ENCODE assay signal across 1 mouse cellular context in the genomic region with DNA sequence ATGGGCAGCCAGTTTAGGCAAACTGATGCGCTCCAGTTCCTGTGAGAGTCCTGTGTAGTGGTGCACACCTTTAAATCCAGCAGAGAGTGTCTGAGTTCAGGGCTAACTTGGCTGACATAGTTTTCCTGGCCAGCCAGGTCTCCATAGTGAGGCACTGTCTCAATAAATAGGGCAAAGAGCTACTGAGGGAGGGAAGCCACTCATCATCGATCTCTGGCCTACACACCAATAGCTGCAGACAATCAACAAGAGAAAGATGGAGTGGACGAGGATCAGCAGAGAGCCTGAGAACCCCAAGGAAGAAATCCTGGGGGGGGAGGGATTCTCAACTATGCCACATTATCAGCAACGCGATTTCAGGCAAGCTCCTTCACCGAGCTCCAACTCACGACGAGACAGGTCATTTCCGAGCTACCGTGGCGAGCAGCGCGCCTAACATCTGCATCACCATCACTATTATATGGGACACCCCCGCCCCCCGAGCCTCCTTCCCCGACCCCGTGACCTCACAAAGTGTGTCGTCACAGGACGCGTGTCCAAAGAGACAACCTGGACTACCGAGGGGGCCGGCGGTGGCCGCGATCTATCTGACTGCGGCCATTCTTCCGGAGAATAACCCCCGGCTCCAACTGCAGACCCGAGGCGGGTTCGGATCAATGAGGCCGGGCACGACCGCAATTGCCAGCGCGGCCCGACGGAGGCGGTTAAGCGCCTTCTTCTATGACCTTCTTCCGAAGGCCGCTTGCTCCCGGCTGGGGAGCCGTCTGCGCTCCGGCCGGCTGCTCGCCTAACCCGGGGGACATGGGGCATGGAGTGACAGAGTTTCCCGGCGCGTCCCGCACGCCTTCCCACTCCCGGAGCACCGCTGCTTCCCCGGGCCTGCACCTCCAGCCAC.
TF ChIP-seq lines count a peak whose summit lies in the region.

No protein-coding gene starts in this region.

TF ChIP-seq in MEL, 35 proteins besides CTCF, POLR2A, EP300 and RAD21:
- no peak for TF ChIP-seq USF2 (IDR thresholded peaks at IDR 0.05; ENCODE audit: borderline replicate concordance in 1 of 2, insufficient read depth in 1 of 2, low read depth in 1 of 2, low read length in 2 of 2)
- peak; percentile 70 for TF ChIP-seq USF1 (IDR thresholded peaks at IDR 0.05; ENCODE audit: low read depth, low read length)
- TF ChIP-seq NRF1 (IDR thresholded peaks at IDR 0.05; ENCODE audit: insufficient read depth, low read depth, low read length, poor library complexity, severe bottlenecking), result no peak
- 0 out of 2 replicates have a peak, but pooled peaks have one; percentile 8 for TF ChIP-seq ETS1 (IDR thresholded peaks at IDR 0.05; ENCODE audit: low read depth, low read length)
- TF ChIP-seq SMC3 (IDR thresholded peaks at IDR 0.05; ENCODE audit: low read depth, low read length), result no peak
- TF ChIP-seq MXI1 (IDR thresholded peaks at IDR 0.05; ENCODE audit: low read depth, low read length), result peak; percentile 3; the same call in 1 of the 2 replicates
- TF ChIP-seq ELF1 (IDR thresholded peaks at IDR 0.05; ENCODE audit: low read depth, low read length), result no peak
- no peak for TF ChIP-seq UBTF (IDR thresholded peaks at IDR 0.05; ENCODE audit: borderline replicate concordance, insufficient read depth, low read depth, low read length)
- no peak for TF ChIP-seq MAZ (IDR thresholded peaks at IDR 0.05; ENCODE audit: low read depth, low read length)
- TF ChIP-seq TBP (IDR thresholded peaks at IDR 0.05; ENCODE audit: low read depth, low read length), result no peak
- no peak for TF ChIP-seq ZNF384 (IDR thresholded peaks at IDR 0.05; ENCODE audit: low read depth, low read length)
- 0 out of 2 replicates have a peak, but pooled peaks have one; percentile 45 for TF ChIP-seq MAX (IDR thresholded peaks at IDR 0.05; ENCODE audit: low read length)
